Mouse (Mus musculus): Measurements from ENCODE around the gene Gcm2.

- no peak for TF ChIP-seq GATA1 (IDR thresholded peaks at IDR 0.05; ENCODE audit: borderline replicate concordance, low read length)
- TF ChIP-seq FLI1 (IDR thresholded peaks at IDR 0.05; ENCODE audit: low read length), result no peak
Observed at GRCm38 (mm10) chr13:41145433-41145970, 34.7 kb upstream of the Gcm2 start.

All from megakaryocyte, embryonic 14.5 days (primary cell).